Mouse (Mus musculus): ENCODE results near the gene Ap1m2.

GRCm38 (mm10) chr9:21289337-21289671, 22.8 kb downstream of the Ap1m2 start:
- no peak for TF ChIP-seq MAFK (IDR thresholded peaks at IDR 0.05; ENCODE audit: insufficient read depth, low read depth, low read length)
- TF ChIP-seq ZNF384 (IDR thresholded peaks at IDR 0.05; ENCODE audit: low read depth, low read length) = no peak
- no peak for TF ChIP-seq HCFC1 (IDR thresholded peaks at IDR 0.05; ENCODE audit: borderline replicate concordance, insufficient read depth, low read length)
- TF ChIP-seq CHD2 (IDR thresholded peaks at IDR 0.05; ENCODE audit: low read depth, low read length) = no peak
- no peak for TF ChIP-seq ZC3H11A (IDR thresholded peaks at IDR 0.05; ENCODE audit: borderline replicate concordance, low read depth, low read length)
